Mouse (Mus musculus) cerebellum, adult 2 months (tissue): ENCODE measurements at regions not wholly inside any gene's neighbourhood (a gene's known extent, or its start where the extent isn't known, plus 50 kb on each side); places are given as distances from the start of the nearest gene placed in this dataset.

Experiments used
- CTCF ChIP-seq: fragments of 200-500 bp; IDR thresholded peaks from 2 replicates; pipeline ENCODE4 v1.5.1; 2011; ENCODE audit warnings: low read depth, mild to moderate bottlenecking, control low read depth, low read length, moderate library complexity, borderline replicate concordance; ENCODE audit not compliant: insufficient read depth
- POLR2A ChIP-seq: fragments of 200-500 bp; IDR thresholded peaks from 2 replicates; pipeline ENCODE4 v1.6.1; 2011; ENCODE audit warnings: low read length, control low read depth, borderline replicate concordance; ENCODE audit not compliant: insufficient read depth

- TF ChIP-seq POLR2A (no peak), CTCF (no peak)
Measured at GRCm38 (mm10) chr1:95066040-95066439, 247.4 kb upstream of the Fam174a start.
